Mouse (Mus musculus): ENCODE measurements around the gene Pla2r1.

GRCm38 (mm10) chr2:60515817-60516216 lies 37.3 kb downstream of the Pla2r1 start:
- no peak for TF ChIP-seq CTCF (IDR thresholded peaks at IDR 0.05; ENCODE audit: low read depth, low read length)
- TF ChIP-seq GATA1 (IDR thresholded peaks at IDR 0.05; ENCODE audit: borderline replicate concordance, low read length): no peak
